Comparison of ENCODE assay signal across 8 mouse cellular contexts in the genomic region with DNA sequence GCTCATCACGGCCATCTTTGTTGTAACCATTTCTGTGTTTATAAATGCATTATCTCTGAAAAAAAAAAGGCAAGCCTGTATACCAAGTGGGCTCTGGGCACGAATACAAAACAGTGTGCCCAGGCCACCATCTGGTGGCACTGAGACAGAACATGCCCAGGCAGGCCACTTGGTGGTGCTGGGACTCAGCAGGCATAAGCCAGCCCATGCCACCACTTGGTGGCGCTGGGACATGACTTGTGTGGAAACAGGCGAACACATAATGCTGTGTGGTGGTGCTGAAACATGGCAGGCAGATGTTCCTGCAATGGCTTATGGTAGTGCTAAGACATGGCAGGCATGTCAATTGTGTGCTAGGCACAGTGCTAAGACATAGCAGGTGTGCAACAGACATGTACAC. TPM values are rescaled to one million over a fixed set of nuclear protein-coding genes. Genes with fewer than 3 reads are reported as not detected.
DNase-seq lines count a peak whose midpoint lies in the region; ATAC-seq and TF ChIP-seq lines count a peak whose summit lies in the region.

No protein-coding gene starts in this region.

- 76% methylated on average over 4 of the region's 4 CpGs for WGBS in hindbrain, embryonic 11.5 days
- 73% methylated on average over 4 of the region's 4 CpGs for WGBS in hindbrain, embryonic 10.5 days

- H3K36me3 ChIP-seq in hindbrain, embryonic 11.5 days (ENCODE audit: control insufficient read depth, insufficient read depth, low read length), result no peaks in the 10 kb centered on the region
- H3K36me3 ChIP-seq in hindbrain, embryonic 10.5 days, result no peaks in the 10 kb centered on the region
- H3K36me3 ChIP-seq in ES-E14 (ENCODE audit: control insufficient read depth, insufficient read depth, low read length, poor library complexity, severe bottlenecking), result no peaks in the 10 kb centered on the region

- no peak overlapping the region for H3K4me2 ChIP-seq in hindbrain, embryonic 11.5 days (replicated peaks; ENCODE audit: low read depth, low read length)

- H3K4me3 ChIP-seq in hindbrain, embryonic 11.5 days (ENCODE audit: low read depth, low read length), result no peak overlapping the region
- no peak overlapping the region for H3K4me3 ChIP-seq in hindbrain, embryonic 10.5 days
- H3K4me3 ChIP-seq in ES-E14 (ENCODE audit: insufficient read depth in 1 of 2, low read depth in 1 of 2, low read length in 2 of 2, poor library complexity in 1 of 2, severe bottlenecking in 1 of 2), result no peak overlapping the region

- ATAC-seq in hindbrain, embryonic 11.5 days (ENCODE audit: low FRiP score), result peak; percentile 38
- peak; percentile 54 to 75 for ATAC-seq in hematopoietic stem cell, adult 5-6 weeks (replicated peaks in 1 of 2; ENCODE audit: insufficient read depth in 1 of 2, low FRiP score in 2 of 2, low TSS enrichment in 1 of 2, low read depth in 1 of 2, poor library complexity in 2 of 2, severe bottlenecking in 2 of 2)

- no peaks in the 10 kb centered on the region for H3K9me3 ChIP-seq in hindbrain, embryonic 11.5 days (ENCODE audit: control insufficient read depth, low read length)
- no peaks in the 10 kb centered on the region for H3K9me3 ChIP-seq in hindbrain, embryonic 10.5 days
- H3K9me3 ChIP-seq in ES-E14 (ENCODE audit: control insufficient read depth, insufficient read depth, low read depth, low read length), result no peaks in the 10 kb centered on the region

- no peak overlapping the region for H3K27ac ChIP-seq in hindbrain, embryonic 11.5 days (ENCODE audit: low read depth, low read length)
- H3K27ac ChIP-seq in hindbrain, embryonic 10.5 days, result no peak overlapping the region
- peak overlapping the region; percentile 3; the same call in 1 of the 2 replicates for H3K27ac ChIP-seq in ES-E14 (ENCODE audit: insufficient read depth, low read depth, low read length, poor library complexity, severe bottlenecking)

- intact Hi-C loops in gastrocnemius, postnatal 14 days (cut with DNase I; ENCODE audit: low total_unique reads), result no loop called here

- in situ Hi-C loops in ES-E14 (cut with MboI; ENCODE audit: low sequenced_read_pairs in 2 of 2, unreplicated experiment in 2 of 2), result no loop called here

- no peaks in the 10 kb centered on the region for H3K4me1 ChIP-seq in hindbrain, embryonic 11.5 days (replicated peaks; ENCODE audit: control insufficient read depth, insufficient read depth, low read length)
- H3K4me1 ChIP-seq in hindbrain, embryonic 10.5 days (replicated peaks), result no peaks in the 10 kb centered on the region
- H3K4me1 ChIP-seq in ES-E14 (ENCODE audit: control insufficient read depth in 2 of 2, insufficient read depth in 2 of 2, low read length in 2 of 2, poor library complexity in 1 of 2), result peaks cover 0 to 4% of the 10 kb centered on the region in 2 experiments; a peak in 1 of 4 replicates

- no peaks in the 10 kb centered on the region for H3K27me3 ChIP-seq in hindbrain, embryonic 11.5 days (ENCODE audit: control insufficient read depth, insufficient read depth, low read length)
- no peaks in the 10 kb centered on the region for H3K27me3 ChIP-seq in hindbrain, embryonic 10.5 days (ENCODE audit: insufficient read depth, poor library complexity, severe bottlenecking)

- H3K9ac ChIP-seq in hindbrain, embryonic 11.5 days (ENCODE audit: low read depth, low read length), result no peak overlapping the region
- H3K9ac ChIP-seq in ES-E14 (ENCODE audit: insufficient read depth, low read depth, low read length, poor library complexity, severe bottlenecking), result no peak overlapping the region

- no peak for DNase-seq in hindbrain, embryonic 11.5 days (ENCODE audit: low spot score)
- DNase-seq in hindbrain, embryonic 10.5 days (ENCODE audit: low spot score), result no peak
- peak; percentile 41 for DNase-seq in ES-E14 (ENCODE audit: low read depth, low spot score)
- DNase-seq in lung, postnatal 36 days, result peak; percentile 22
- DNase-seq in right cerebral cortex, postnatal 36 days (ENCODE audit: low spot score in 2 of 2), result no peak
- no peak for DNase-seq in gastrocnemius, postnatal 14 days
- DNase-seq in urinary bladder, postnatal 14 days (ENCODE audit: low spot score), result no peak

TF ChIP-seq in ES-E14, 5 proteins besides CTCF, POLR2A, EP300 and RAD21:
- TF ChIP-seq CHD2 (IDR thresholded peaks at IDR 0.05; ENCODE audit: low read depth, low read length) (no peak), MAFK (IDR thresholded peaks at IDR 0.05; ENCODE audit: insufficient read depth, low read depth, low read length) (no peak), ZNF384 (IDR thresholded peaks at IDR 0.05; ENCODE audit: low read depth, low read length) (no peak), ZC3H11A (IDR thresholded peaks at IDR 0.05; ENCODE audit: borderline replicate concordance, low read depth, low read length) (no peak), HCFC1 (IDR thresholded peaks at IDR 0.05; ENCODE audit: borderline replicate concordance, insufficient read depth, low read length) (no peak)

RNA-seq across cellular contexts. Expression of a gene that starts 11.3 kb away (rescaled TPM):
- 17.8 and 18.3 TPM in 2 replicates for polyA plus RNA-seq in hindbrain, embryonic 11.5 days (2014; fragmentation: Nextera tagmentation; extraction: Ambion mirVana)
- 10.2 TPM in 2 replicates for polyA plus RNA-seq in hindbrain, embryonic 10.5 days (2016; fragmentation: Nextera tagmentation; extraction: Ambion mirVana)
- 44.9 and 45.8 TPM in 2 replicates for total RNA-seq in ES-E14 (2012; rRNA removed)
- 29.0 and 32.0 TPM in 2 replicates for total RNA-seq in hematopoietic stem cell, adult 5-6 weeks (2017)
- total RNA-seq in gastrocnemius, postnatal 14 days (2021), result 1 to 10 TPM; 8.9 to 9.2 TPM

Comparison
In these comparisons a context has a peak if more than half of its experiments do, and no peak if none do; other contexts are left out.
1. DNase-seq: peak in ES-E14 (single experiment) and lung, postnatal 36 days (single experiment); none in hindbrain, embryonic 11.5 days (single experiment), hindbrain, embryonic 10.5 days (single experiment), right cerebral cortex, postnatal 36 days (0 of 2), gastrocnemius, postnatal 14 days (single experiment) and urinary bladder, postnatal 14 days (single experiment).